Mouse (Mus musculus) stomach, postnatal 0 days (tissue): ENCODE results near the gene Cbx2.

Experiments
- CTCF ChIP-seq: IDR thresholded peaks from 2 replicates; pipeline ENCODE4 v1.5.1; 2016; ENCODE audit warnings: antibody characterized with exemption, low read depth, mild to moderate bottlenecking, moderate library complexity
- EP300 ChIP-seq: optimal IDR thresholded peaks from 2 replicates; pipeline ENCODE3; 2016; ENCODE audit warnings: antibody characterized with exemption

- TF ChIP-seq EP300, result no peak
- TF ChIP-seq CTCF, result peak; percentile 88
These were observed 47.3 kb upstream of the Cbx2 start for GRCm38 (mm10) chr11:118975427-118975826.
